Mouse (Mus musculus): Measurements from ENCODE around the gene St3gal3.

St3gal3 gene

DNA sequence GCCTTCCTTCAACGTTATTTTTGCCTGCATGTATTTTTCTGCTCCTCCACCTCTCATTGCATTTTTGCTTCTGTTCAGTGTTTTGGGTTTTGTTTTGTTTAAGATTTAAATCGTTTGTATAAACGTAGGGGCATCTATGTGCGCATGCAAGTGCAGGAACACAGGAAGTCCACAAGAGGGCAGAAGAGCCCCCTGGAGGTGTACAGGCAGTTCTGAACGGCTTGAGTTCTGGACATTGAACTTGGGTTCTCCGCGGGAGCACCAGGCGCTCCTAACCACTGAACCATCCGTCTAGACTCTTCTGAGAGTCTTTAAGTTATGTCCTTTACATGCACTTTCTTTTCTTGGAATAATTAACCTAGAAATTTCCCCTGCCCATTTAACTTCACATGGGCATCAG lies 44.8 kb downstream of the St3gal3 start:
- no peak for DNase-seq (ENCODE audit: low spot score)

DNA sequence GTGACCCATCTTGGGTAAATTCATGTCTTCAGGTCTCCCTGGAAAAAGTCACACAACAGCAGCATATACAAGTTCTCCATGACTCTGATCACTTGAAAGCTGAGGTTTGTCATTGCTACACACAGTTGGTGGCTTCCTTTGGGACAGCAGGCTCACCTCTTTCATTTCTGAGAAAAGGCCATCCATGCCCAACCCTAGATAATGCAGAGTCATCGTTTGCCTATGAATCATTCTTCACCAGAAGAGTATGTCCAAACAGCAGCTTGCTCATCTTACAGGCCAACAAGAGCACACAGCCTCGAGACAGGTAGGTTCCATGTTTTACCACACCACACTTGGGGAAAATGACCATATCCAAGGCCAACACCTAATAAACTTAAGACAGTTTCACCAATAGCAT lies 45.9 kb downstream of the St3gal3 start:
- DNase-seq (ENCODE audit: low spot score) = no peak

DNA sequence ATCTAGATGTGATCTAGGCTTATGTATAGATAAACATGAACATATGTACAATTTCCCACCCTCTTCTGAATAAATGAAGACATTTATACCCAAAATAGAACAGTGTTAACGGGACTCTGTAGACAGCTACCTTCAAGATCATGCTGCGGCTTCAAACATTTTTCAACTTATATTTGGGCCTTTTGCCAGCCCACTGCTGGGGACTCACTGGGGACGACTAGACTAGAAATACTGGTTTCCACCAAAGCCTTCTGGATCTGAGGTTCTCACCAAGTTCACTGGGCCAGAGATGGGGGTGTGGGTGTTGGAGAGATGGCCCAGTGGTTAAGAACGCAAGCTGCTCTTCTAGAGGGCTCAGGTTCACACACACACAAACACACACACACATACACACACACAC lies 49.7 kb downstream of the St3gal3 start:
- no peak for DNase-seq (ENCODE audit: low spot score)

DNA sequence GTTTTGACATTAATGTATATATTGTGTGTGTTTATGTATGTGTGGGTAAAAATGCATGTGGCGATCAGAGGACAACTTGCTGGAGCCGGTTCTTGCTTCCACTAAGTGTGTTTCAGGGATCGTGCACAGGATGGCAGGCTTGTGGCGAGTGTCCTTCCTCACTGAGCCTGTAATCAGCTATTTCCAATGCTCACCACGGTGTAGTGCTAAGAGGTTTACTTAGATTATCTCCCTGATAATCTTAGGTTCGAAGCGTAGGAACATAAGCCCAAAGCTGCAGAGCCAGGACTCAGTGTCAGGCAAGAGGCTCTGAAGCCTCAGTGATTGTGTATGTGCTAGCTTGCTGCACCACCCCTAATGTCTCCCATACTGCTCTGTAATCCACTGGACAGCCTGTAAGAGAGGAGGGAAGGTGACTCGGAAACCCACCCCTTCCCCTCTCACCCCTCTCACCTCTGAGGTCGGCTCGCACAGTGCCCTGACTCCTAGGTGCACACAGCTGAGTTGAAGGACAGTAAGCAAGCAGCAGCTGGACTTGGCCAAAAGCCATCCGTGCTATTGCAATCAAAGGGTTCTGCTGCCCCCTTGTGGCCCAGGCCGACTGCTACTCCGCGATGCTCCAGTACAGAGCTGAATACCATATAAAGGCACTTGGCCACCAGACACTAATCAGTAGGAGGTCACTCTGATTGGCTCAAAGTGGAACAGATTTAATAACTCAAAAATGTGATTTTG lies 51.3 kb downstream of the St3gal3 start:
- peak; percentile 78 for DNase-seq (ENCODE audit: low spot score)

DNA sequence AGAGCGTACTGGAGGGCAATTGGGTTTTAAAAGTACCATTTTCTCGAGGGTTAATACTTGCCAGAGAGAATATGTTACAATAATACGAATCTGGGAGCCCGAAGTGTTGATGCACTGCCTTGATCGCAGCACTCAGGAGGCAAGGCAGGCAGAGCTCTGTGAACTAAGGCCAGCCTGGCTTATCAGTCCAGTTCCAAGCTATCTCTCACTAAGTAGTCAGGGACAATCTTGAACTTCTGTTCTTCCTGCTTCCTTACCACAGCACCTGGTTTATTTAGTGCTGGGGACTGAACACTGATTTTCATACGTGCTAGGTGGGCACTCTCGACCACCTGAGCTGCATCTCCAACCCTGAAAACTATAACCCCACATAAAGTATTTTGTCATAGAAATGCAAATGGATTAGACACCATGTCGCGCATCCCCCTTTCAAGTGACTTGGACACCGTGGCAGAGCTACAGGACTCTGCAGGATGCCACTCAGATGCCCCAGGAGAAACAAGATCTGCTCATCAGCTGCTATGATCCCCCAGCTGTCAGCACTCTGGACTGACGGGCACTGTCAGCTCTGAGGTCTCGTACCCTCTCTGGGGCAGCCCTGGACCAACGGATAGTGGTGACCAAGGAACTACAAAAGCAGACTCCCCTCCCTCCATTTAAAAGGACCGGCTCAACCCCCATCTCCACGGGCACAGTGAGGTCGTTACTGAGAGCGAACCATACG lies 52.9 kb downstream of the St3gal3 start:
- no peak for DNase-seq (ENCODE audit: low spot score)

DNA sequence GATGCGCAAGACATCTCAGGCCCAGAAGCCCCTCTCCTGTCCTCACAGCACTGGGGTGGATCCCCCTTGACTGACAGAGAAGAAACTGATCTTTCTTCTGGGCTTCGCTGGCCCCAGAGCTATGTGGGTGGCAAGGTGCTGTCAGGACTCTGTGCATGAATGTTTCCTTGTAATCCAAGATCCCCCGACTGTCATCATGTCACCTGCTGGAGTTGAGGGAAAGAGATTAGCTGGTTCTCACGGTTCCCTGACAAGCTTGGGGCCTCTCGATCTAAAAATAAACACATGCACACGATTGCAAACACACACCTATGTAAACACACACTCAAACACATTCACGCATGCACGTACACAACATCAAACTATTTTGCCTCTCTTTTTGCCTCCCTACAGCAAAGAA lies 54.2 kb downstream of the St3gal3 start:
- no peak for DNase-seq (ENCODE audit: low spot score)

DNA sequence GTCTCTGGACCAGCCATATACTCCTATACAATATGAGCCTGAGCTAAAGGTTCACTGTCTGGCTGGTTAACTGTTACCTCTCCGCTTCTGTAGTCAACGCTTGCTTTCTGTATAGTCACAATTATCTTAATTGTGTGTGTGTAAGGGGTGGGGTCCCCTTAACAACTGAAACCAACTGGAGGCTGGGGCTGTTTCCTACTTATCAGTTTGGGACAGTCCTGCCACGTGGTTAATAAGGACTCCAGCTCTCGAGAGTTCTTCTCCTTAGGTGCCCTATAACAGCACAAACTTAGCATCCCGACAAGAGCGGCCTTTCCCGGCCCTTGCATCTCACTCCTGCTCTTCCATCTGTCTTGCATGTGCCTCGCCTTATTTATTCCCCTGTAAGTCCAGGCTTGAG lies 55.5 kb downstream of the St3gal3 start:
- DNase-seq (ENCODE audit: low spot score) = no peak

DNA sequence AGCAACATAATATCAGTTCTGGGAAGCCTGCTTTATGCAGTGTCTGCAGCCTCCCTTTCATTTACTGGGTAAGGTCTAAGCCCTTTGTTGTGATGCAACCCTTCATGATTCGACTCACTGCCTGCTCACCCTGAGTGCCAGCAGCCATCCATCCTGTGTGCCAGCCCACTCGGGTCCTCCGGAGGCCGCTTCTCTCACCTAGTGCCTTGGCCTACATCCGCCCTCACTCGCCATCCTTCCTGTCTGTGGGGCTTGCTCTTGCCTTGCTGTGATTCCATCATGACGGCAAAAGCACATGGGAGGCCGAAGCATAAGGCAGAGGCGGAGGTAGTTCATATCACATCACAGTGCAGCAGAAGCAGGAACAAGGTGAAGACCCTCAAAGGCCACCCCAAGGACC lies 56.1 kb downstream of the St3gal3 start:
- no peak for DNase-seq (ENCODE audit: low spot score)

DNA sequence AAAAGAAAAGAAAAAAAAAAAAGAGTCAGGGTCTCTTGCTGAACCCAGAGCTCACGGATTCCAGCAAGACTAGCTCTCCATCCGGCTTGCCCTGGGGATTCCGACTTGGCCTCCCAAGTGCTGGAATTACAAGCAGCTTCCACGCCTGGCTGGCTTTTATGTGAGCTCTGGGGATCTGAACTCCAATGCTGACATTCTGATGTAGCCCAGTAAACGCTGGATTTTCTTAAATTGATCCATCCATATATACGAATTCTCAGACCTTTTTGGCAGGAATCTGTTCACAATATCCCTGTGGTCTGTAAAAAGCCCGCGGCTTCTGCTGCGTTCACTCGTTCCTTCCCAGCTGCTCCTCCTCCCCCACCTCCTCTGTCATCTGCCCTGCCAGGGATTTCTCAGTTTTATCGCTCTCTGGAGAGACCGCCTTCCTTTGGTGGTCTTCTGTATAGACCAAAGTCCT lies 57.4 kb downstream of the St3gal3 start:
- no peak for DNase-seq (ENCODE audit: low spot score)

DNA sequence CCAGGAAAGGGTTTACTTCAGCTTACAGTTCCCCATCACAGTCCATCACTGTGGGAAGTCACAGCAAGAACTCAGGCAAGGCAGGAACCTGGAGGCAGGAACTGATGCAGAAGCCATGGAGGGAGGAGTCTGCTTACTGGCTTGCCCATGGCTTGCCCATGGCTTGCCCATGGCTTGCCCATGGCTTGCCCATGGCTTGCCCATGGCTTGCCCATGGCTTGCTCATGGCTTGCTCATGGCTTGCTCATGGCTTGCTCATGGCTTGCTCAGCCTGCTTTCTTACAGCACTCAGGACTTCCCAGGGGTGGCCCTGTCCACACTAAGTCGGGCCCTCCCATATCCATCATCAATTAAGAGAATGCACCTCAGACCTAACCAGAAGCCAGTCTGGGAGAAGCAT lies 58.1 kb downstream of the St3gal3 start:
- no peak for DNase-seq (ENCODE audit: low spot score)

DNA sequence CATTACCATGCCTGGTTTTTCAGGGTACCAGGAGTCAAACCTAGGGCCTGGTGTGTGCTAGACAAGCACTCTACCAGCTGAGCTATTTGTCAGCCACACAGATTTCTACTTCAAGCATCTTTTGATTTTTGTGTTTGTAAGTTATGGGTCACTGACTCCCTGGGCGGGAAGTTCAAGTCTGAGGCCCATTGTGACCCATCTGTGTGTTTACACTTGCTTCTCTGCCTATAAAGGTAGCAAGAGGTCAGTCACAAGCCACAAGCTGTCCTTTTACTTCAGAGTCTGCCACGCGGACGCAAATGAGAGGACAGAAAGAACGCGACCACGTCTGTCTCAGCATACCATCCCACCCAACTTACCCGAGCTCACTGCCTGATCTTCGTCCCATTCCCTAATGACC lies 59.4 kb downstream of the St3gal3 start:
- DNase-seq (ENCODE audit: low spot score) = no peak

DNA sequence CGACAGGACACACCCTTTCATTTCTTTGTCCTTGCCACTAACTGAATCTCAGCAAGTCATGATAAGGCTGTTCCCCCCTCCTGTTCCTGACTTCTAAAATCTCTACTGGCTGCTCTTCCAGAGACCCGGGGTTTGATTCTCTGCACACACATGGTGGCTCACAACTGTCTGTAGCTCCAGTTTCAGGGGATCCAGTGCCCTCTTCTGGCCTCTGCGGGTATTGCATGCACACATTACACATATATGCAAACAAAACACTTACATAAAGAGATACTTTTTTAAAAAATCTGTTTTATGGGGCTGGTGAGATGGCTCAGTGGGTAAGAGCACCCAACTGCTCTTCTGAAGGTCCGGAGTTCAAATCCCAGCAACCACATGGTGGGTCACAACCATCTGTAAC lies 60.5 kb downstream of the St3gal3 start:
- no peak for DNase-seq (ENCODE audit: low spot score)

DNA sequence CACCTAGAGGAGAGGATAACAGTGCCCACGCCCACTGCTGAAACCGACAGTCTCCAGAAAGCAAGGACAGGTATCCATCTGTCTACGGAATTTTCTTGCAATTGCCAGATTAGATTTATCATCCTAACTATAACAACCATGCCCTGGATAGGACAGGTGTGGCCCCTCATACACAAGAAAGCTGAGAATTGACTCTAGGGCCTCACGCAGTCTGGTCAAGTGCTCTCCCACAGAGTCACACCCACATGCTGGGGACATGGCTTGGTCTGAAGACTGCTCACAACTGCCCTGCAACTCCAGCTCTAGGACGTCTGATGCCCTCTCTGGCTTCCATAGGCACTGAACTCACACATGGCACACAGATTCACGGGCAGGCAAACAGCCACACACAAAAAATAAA lies 61.6 kb downstream of the St3gal3 start:
- no peak for DNase-seq (ENCODE audit: low spot score)

DNA sequence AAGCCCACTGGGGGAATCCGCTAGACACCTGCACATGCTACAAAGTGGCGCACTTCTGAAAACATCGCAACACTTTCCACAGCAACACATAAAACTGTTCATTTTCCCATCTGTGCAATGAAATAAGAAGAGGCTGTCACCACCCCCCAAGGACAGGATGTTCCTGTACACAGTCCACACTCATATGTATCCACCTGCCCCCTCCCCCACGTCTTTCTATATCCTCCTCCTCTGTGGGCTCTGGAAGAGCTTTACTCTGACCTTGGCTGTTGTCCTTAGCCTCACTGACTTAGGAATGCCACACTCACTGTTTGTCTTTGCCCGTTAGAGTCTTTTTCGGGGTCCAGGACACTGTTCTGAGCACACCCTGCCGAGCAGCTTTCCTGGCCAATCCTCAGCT lies 62.8 kb downstream of the St3gal3 start:
- no peak for DNase-seq (ENCODE audit: low spot score)

DNA sequence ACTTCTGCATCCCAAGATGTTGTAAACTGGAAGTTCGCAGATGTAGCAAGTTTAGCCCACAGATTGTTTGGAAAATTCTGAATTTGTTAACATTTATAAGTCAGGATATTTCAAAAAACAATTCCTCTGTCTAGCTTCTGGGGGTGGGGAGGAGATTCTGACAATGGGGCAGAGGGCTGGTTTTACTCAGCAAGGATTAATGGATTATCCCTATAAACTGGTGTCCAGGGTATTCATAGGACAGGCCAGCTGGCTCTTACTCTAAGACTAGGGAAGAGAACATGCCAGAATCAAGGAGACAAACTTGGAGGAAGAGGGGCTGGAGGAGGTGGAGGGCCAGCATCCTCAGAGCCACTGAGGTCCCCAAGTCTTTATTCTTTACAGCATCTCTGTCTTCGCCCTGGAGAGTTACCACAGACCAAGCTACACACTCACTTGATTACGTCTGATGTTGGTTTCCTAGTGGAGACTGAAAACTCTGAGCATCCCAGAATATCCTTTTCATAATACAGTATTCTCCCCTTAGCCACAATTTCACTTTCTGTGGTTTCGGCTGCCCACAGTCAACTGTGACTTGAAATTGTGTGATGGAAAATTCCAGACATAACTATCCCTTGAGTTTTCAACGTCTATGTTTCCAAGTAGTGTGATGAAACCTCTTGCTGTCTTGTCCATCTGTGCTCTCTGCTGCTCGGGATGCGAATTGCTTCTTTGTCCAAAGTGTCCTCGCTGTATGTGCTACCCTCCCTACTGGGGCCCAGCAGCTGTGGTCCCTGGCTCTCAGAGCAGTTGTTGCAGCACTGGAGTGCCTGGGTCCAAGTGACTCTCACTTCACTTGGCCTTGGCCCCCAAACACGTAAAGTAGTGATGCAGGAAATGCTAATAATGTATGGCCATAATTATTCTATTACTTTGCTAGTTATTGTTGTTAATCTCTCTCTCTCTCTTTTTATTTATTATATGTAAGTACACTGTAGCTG lies 64.2 kb downstream of the St3gal3 start:
- DNase-seq (ENCODE audit: low spot score) = no peak

DNA sequence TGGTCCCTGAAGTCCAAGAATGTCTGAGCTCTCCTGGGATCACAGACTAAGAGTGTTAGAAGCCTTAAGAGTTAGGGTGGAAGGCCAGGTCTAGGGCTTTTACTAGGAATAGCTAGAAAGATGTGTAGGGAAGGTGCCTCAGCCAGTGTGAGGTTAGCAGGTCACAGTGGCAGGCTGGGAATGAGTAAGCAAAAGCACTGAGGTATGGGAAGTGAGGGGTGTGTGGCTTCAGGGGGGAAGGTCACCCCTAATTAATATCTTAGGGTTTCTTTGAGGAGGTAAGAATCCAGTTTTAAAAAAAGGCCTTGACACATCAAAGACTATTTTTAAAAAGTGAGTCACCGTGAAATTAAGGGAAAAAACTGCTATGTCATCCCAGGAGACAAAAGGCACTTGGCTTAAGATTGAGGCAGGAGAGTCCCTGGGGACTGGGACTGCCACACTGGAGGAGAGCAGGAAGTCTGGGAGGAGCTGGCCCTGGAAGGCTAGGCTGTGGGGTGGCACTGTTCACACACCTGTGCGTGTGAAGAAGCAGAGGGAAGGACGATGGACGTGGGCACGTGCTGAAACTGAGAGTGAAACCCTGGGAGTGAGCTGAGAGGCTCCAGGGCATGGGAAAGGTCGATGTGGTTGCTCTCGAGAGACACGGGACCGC lies 72.8 kb downstream of the St3gal3 start:
- no peak for DNase-seq (ENCODE audit: low spot score)

DNA sequence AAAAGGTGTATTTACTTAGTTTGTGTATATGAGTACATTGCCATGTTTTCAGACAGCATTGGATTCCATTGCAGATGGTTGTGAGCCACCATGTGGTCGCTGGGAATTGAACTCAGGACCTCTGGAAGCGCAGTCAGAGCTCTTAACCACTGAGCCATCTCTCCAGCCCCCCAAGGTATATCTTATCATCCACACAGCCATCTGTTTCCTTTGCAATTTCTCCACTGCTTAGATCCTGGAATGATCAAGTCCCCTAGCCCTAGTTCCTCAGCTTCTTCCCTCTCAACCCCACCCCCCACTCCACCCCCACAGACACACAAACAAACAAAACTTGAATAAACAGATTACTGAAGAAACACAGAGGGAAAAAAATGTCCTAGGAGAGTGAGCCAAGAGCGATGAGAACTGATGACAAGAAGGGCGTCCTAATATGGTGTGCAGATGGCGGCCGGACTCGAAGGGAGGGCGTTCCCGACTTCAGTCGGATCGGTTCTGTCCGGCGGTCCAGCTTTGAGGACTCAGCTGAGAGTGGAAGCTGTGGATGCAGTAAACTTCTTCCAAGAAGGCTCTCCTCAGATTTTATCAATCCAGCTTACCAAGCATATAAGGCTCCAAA lies 73.7 kb downstream of the St3gal3 start:
- no peak for DNase-seq (ENCODE audit: low spot score)

DNA sequence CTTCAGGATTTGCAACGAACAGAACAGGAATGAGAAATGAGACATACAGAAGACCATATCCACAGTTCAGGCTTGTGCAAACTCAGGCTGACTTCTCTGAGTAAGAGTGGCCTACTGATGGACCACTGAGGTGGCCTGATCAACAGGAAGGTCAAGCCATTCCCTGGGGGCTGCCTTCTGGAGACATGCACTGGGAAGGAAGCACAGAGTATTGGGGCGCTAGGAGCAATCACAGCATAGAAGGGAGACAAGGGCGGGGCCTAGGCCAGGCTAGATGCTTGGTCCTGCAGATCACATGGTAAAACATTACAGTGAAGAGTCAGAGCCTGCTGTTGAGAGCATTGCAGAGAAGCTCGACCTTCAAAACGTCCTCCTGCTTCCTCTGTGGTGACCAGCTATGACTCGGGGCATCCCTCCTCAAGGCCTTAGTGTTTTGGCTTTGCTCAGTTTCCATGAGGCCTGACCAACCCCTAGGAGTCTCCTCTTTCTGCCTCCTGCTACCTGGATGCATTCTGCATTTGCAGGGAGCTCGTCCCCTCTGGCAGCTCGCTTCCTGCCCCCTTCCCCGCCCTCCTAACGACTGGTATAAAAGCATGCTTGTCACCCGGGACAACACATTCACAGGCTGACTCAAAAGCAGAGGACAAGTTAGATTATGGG lies 74.8 kb downstream of the St3gal3 start:
- no peak for DNase-seq (ENCODE audit: low spot score)

DNA sequence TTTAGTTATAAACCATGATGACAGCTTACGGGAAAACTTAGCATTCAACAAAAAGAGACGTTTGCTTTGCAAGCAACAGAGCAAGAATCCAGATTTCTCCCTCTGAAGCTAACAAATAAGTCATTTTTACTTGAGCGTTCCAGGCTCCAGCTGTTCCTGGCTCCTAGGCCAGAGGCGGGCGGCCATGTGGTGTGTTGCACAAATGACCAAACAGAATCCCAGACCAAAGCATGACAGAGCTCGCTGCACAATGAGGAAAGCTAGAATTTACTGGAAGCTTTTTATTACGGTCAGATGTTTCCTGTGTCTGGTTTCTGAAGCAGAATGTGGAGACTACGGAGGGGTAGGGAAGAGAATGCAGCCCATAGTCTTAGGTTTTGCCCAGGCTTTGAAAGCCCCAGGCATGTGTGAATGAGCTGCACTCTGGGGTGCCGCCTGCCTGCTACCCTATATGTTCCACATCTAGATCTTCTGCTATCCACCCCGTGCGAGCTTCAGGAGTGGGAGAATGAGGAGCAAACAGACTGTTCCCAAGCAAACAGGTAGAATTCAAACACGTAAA lies 76.5 kb downstream of the St3gal3 start:
- no peak for DNase-seq (ENCODE audit: low spot score)

DNA sequence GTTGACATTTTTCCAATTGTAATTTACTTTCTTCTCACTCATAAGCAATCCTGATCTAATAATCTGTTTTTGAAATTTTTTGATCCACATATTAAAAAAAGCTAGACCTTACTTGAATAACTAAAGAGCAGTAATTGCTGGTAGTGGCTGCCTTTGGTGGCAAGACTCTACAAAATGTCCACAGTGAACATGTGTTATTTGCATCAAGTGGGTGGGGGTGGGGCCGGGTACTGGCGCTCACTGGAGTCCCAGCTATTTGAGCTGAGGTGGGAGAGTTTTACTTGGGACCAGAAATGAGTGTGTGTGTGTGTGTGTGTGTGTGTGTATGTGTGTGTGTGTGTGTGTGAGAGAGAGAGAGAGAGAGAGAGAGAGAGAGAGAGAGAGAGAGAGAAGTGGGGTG lies 77.6 kb downstream of the St3gal3 start:
- DNase-seq (ENCODE audit: low spot score) = no peak

DNA sequence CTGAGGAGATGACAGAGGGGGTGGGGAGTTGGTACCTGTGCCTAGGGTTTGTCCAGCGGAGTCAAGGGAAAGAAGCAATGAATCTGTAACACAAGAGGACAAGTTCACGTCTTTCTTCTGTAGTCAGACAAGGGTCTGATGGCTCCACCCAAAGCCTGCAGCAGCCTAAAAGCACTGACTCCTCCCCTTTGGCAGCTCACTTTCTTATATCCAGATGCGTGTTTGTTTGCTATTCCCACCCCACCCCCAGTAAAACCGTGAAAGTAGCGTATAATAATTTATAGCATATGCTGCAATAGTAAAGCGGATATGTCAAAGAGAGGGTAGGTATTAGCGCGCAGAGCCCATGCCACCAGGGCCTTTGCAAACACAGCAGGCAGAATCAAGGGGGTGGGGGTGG lies 80.1 kb downstream of the St3gal3 start:
- DNase-seq (ENCODE audit: low spot score) = no peak
